Mouse (Mus musculus): ENCODE results near the gene Arpp21. TPM values are rescaled to one million over a fixed set of nuclear protein-coding genes. Genes with fewer than 3 reads are reported as not detected.

The Arpp21 gene
- polyA plus RNA-seq (2012; rRNA removed) = 0.25 TPM in 1 of 2 replicates, not detected in the other

DNA sequence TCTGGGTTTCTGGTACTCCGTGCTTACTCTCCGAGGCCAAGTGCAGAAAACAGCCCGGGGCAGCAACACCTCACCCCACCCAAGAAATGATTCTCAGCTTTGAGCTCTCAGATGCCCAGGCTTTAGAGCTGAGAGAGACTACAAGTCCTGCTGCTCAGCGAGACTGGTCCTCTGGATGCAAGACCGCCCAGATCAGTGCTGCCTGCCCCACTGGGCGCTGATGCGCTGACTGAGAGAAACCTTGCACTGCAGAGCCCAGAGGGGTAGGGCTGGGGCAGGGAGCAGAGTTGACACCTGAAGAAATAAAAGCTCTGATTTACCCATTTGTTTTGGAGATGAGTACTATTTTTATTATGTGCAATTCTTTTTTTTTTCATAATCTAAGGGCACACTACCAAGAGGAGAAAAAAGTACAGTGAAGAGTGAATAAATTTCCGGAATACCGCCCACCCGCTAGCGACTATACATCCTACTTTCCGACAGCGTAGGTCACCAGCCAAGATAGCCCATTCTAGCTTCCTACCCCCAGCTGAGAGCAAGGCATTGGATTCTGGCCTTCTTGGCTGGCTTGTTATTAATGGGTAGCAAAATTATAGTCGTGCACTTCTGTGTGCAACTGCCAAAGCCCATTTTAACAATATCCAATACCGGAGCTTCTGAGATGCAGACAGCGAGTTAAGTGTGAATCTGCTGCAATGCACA is at the start of gene Arpp21:
Gene Arpp21 (minus strand): TSS at position 243 of the 702 bp plus-strand sequence.

